ENCODE assay signal across 9 mouse cellular contexts in genomic region chr4:149047360-149047759, GRCm38 (mm10). TPM values are rescaled to one million over a fixed set of nuclear protein-coding genes. Genes with fewer than 3 reads are reported as not detected.
DNase-seq lines count a peak whose midpoint lies in the region; ATAC-seq and TF ChIP-seq lines count a peak whose summit lies in the region.
"Had no signal": no experiment of that assay in that cellular context is flagged by ENCODE, and none has a peak within 500 bp of the region (broad histone marks: within the 10 kb centered on the region; RNA-seq: fewer than 3 reads in every experiment).

No protein-coding gene starts in this region.

- no peak overlapping the region for H3K4me3 ChIP-seq in embryonic facial prominence, embryonic 11.5 days (ENCODE audit: low read depth, low read length)
- H3K4me3 ChIP-seq in limb, embryonic 11.5 days (ENCODE audit: low read depth, low read length): no peak overlapping the region
- no peak overlapping the region for H3K4me3 ChIP-seq in midbrain, embryonic 12.5 days
- no peak overlapping the region for H3K4me3 ChIP-seq in thymus, adult 2 months (ENCODE audit: control insufficient read depth, insufficient read depth, low read length)
- H3K4me3 ChIP-seq: liver, embryonic 15.5 days had no signal

- no peak for ATAC-seq in embryonic facial prominence, embryonic 11.5 days (replicated peaks; ENCODE audit: insufficient number of reproducible peaks, low FRiP score, low TSS enrichment, low read depth)
- ATAC-seq in limb, embryonic 11.5 days (ENCODE audit: insufficient number of reproducible peaks, low FRiP score, low TSS enrichment, low read depth): no peak; the same call in 1 of the 2 replicates
- ATAC-seq in midbrain, embryonic 12.5 days (ENCODE audit: low FRiP score, low read depth): peak; percentile 65

- DNase-seq in thymus, postnatal 4 days: peak; percentile 31
- DNase-seq in thymus, postnatal 0 days (ENCODE audit: low spot score): no peak
- DNase-seq in embryonic facial prominence, embryonic 11.5 days (ENCODE audit: low spot score): peak; percentile 67
- peak; percentile 81 for DNase-seq in heart, postnatal 4 days
- peak; percentile 84 for DNase-seq in limb, embryonic 11.5 days (ENCODE audit: low spot score)
- no peak for DNase-seq in frontal cortex, postnatal 14 days (ENCODE audit: low spot score in 2 of 2)
- DNase-seq in thymus, adult 2 months: no peak

- H3K9ac ChIP-seq in embryonic facial prominence, embryonic 11.5 days (replicated peaks; ENCODE audit: low read length): no peak overlapping the region
- no peak overlapping the region for H3K9ac ChIP-seq in limb, embryonic 11.5 days (ENCODE audit: low read length)
- H3K9ac ChIP-seq in midbrain, embryonic 12.5 days (replicated peaks): no peak overlapping the region
- H3K9ac ChIP-seq: liver, embryonic 15.5 days had no signal

- H3K4me1 ChIP-seq in embryonic facial prominence, embryonic 11.5 days (ENCODE audit: control insufficient read depth, insufficient read depth, low read length): peaks cover 8% of the 10 kb centered on the region
- peaks cover 37% of the 10 kb centered on the region for H3K4me1 ChIP-seq in limb, embryonic 11.5 days (ENCODE audit: control insufficient read depth, insufficient read depth, low read length)
- peaks cover 30% of the 10 kb centered on the region for H3K4me1 ChIP-seq in midbrain, embryonic 12.5 days
- H3K4me1 ChIP-seq in thymus, adult 2 months (replicated peaks; ENCODE audit: control insufficient read depth, insufficient read depth, low read length): peaks cover 13% of the 10 kb centered on the region

- no peaks in the 10 kb centered on the region for H3K9me3 ChIP-seq in embryonic facial prominence, embryonic 11.5 days (replicated peaks; ENCODE audit: control insufficient read depth, low read length)
- no peaks in the 10 kb centered on the region for H3K9me3 ChIP-seq in limb, embryonic 11.5 days (ENCODE audit: control insufficient read depth, low read length)
- H3K9me3 ChIP-seq in midbrain, embryonic 12.5 days: no peaks in the 10 kb centered on the region
- H3K9me3 ChIP-seq: liver, embryonic 15.5 days had no signal

- H3K27me3 ChIP-seq in embryonic facial prominence, embryonic 11.5 days (ENCODE audit: control insufficient read depth, insufficient read depth, low read length): no peaks in the 10 kb centered on the region
- no peaks in the 10 kb centered on the region for H3K27me3 ChIP-seq in limb, embryonic 11.5 days (ENCODE audit: control insufficient read depth, insufficient read depth, low read length)
- peaks cover 61% of the 10 kb centered on the region for H3K27me3 ChIP-seq in midbrain, embryonic 12.5 days
- H3K27me3 ChIP-seq in thymus, adult 2 months (ENCODE audit: control insufficient read depth, insufficient read depth, low read length): no peaks in the 10 kb centered on the region

- TF ChIP-seq POLR2A in thymus, adult 2 months (IDR thresholded peaks at IDR 0.05; ENCODE audit: control insufficient read depth, extremely low read depth, insufficient read depth, low read length, poor library complexity): no peak

- WGBS in embryonic facial prominence, embryonic 11.5 days: 9% methylated on average over 10 of the region's 10 CpGs
- WGBS in limb, embryonic 11.5 days: under 1% methylated on average over 10 of the region's 10 CpGs
- 6% methylated on average over 10 of the region's 10 CpGs for WGBS in midbrain, embryonic 12.5 days
- WGBS in thymus, adult 2 months: 62% methylated on average over 10 of the region's 10 CpGs

- H3K4me2 ChIP-seq in embryonic facial prominence, embryonic 11.5 days (ENCODE audit: low read depth, low read length): no peak overlapping the region
- H3K4me2 ChIP-seq in limb, embryonic 11.5 days (ENCODE audit: low read depth, severe bottlenecking): peak overlapping the region; percentile 18; the same call in 1 of the 2 replicates
- H3K4me2 ChIP-seq in midbrain, embryonic 12.5 days (replicated peaks): 0 out of 2 replicates have a peak overlapping the region, but pooled peaks have one; percentile 14
- H3K4me2 ChIP-seq: liver, embryonic 15.5 days had no signal

- H3K27ac ChIP-seq in embryonic facial prominence, embryonic 11.5 days (replicated peaks; ENCODE audit: low read depth, low read length): no peak overlapping the region
- no peak overlapping the region for H3K27ac ChIP-seq in limb, embryonic 11.5 days (replicated peaks; ENCODE audit: low read depth, low read length)
- H3K27ac ChIP-seq in midbrain, embryonic 12.5 days (replicated peaks): no peak overlapping the region
- no peak overlapping the region for H3K27ac ChIP-seq in thymus, adult 2 months (ENCODE audit: control insufficient read depth, insufficient read depth, low read length)
- H3K27ac ChIP-seq: liver, embryonic 15.5 days had no signal

- TF ChIP-seq CTCF in thymus, adult 2 months (IDR thresholded peaks at IDR 0.05; ENCODE audit: borderline replicate concordance, control insufficient read depth, extremely low read depth, insufficient read depth, low read length, poor library complexity): no peak

- H3K36me3 ChIP-seq in embryonic facial prominence, embryonic 11.5 days (replicated peaks; ENCODE audit: control insufficient read depth, insufficient read depth, low read depth, low read length): no peaks in the 10 kb centered on the region
- no peaks in the 10 kb centered on the region for H3K36me3 ChIP-seq in limb, embryonic 11.5 days (ENCODE audit: control insufficient read depth, insufficient read depth, low read length)
- no peaks in the 10 kb centered on the region for H3K36me3 ChIP-seq in midbrain, embryonic 12.5 days
- no peaks in the 10 kb centered on the region for H3K36me3 ChIP-seq in thymus, adult 2 months (ENCODE audit: control insufficient read depth, insufficient read depth, low read length)
- H3K36me3 ChIP-seq: liver, embryonic 15.5 days had no signal

RNA-seq across cellular contexts. Expression of gene Pex14, which starts 52.3 kb away (rescaled TPM):
- polyA plus RNA-seq in thymus, postnatal 0 days (2015; fragmentation: Nextera tagmentation; extraction: Ambion mirVana): 42.1 and 42.3 TPM in 2 replicates
- 29.0 and 33.1 TPM in 2 replicates for polyA plus RNA-seq in embryonic facial prominence, embryonic 11.5 days (2014; fragmentation: Nextera tagmentation; extraction: Ambion mirVana)
- 10 to 100 TPM; 26.5 to 30.2 TPM for total RNA-seq in heart, postnatal 4 days (2021)
- 41.1 and 41.6 TPM in 2 replicates for polyA plus RNA-seq in limb, embryonic 11.5 days (2014; fragmentation: Nextera tagmentation; extraction: Ambion mirVana)
- 49.8 and 53.9 TPM in 2 replicates for polyA plus RNA-seq in midbrain, embryonic 12.5 days (2016; fragmentation: Nextera tagmentation; extraction: Ambion mirVana)
- polyA plus RNA-seq in thymus, adult 2 months (2012; rRNA removed): 40.4 and 45.0 TPM in 2 replicates

RNA-seq across cellular contexts. Expression of gene Dffa, which starts 56.6 kb away (rescaled TPM):
- 34.6 TPM in 2 replicates for polyA plus RNA-seq in thymus, postnatal 0 days (2015; fragmentation: Nextera tagmentation; extraction: Ambion mirVana)
- polyA plus RNA-seq in embryonic facial prominence, embryonic 11.5 days (2014; fragmentation: Nextera tagmentation; extraction: Ambion mirVana): 24.7 and 27.2 TPM in 2 replicates
- 10 to 100 TPM; 30.5 to 33.9 TPM for total RNA-seq in heart, postnatal 4 days (2021)
- polyA plus RNA-seq in limb, embryonic 11.5 days (2014; fragmentation: Nextera tagmentation; extraction: Ambion mirVana): 25.7 and 28.6 TPM in 2 replicates
- 25.3 and 26.4 TPM in 2 replicates for polyA plus RNA-seq in midbrain, embryonic 12.5 days (2016; fragmentation: Nextera tagmentation; extraction: Ambion mirVana)
- 40.2 and 40.3 TPM in 2 replicates for polyA plus RNA-seq in thymus, adult 2 months (2012; rRNA removed)

Comparison
In these comparisons a context has a peak if more than half of its experiments do, and no peak if none do; other contexts are left out.
1. DNase-seq: peak in thymus, postnatal 4 days (single experiment), embryonic facial prominence, embryonic 11.5 days (single experiment), heart, postnatal 4 days (single experiment) and limb, embryonic 11.5 days (single experiment); none in thymus, postnatal 0 days (single experiment), frontal cortex, postnatal 14 days (0 of 2) and thymus, adult 2 months (single experiment).